ENCODE assay signal across 8 mouse cellular contexts in genomic region chr1:157506522-157506921, GRCm38 (mm10). TPM values are rescaled to one million over a fixed set of nuclear protein-coding genes. Genes with fewer than 3 reads are reported as not detected.
DNase-seq lines count a peak whose midpoint lies in the region; ATAC-seq lines count a peak whose summit lies in the region.
"Had no signal": no experiment of that assay in that cellular context is flagged by ENCODE, and none has a peak within 500 bp of the region (broad histone marks: within the 10 kb centered on the region; RNA-seq: fewer than 3 reads in every experiment).

Gene Sec16b, plus strand, starts transcription at chr1:157506728.

- no peaks in the 10 kb centered on the region for H3K27me3 ChIP-seq in intestine, embryonic 15.5 days (replicated peaks)

- H3K4me2 ChIP-seq in intestine, embryonic 15.5 days (replicated peaks): no peak within 1 kb of the TSS
- H3K4me2 ChIP-seq: neural tube, embryonic 13.5 days had no signal

- no peak within 1 kb of the TSS for H3K27ac ChIP-seq in intestine, embryonic 15.5 days
- H3K27ac ChIP-seq: neural tube, embryonic 13.5 days had no signal

- no peak for ATAC-seq in intestine, embryonic 15.5 days

- H3K9me3 ChIP-seq in intestine, embryonic 15.5 days: no peaks in the 10 kb centered on the region
- H3K9me3 ChIP-seq: neural tube, embryonic 13.5 days had no signal

- H3K9ac ChIP-seq in intestine, embryonic 15.5 days: no peak within 1 kb of the TSS
- H3K9ac ChIP-seq: neural tube, embryonic 13.5 days had no signal

- no peak within 1 kb of the TSS for H3K4me3 ChIP-seq in intestine, embryonic 15.5 days (replicated peaks)
- H3K4me3 ChIP-seq: neural tube, embryonic 13.5 days had no signal

- 29% methylated on average over 5 of the region's 5 CpGs for WGBS in intestine, embryonic 15.5 days

- 0 out of 2 replicates have a peak, but pooled peaks cover 3% of the 10 kb centered on the region for H3K4me1 ChIP-seq in intestine, embryonic 15.5 days (replicated peaks)

- no peaks in the 10 kb centered on the region for H3K36me3 ChIP-seq in intestine, embryonic 15.5 days
- H3K36me3 ChIP-seq: neural tube, embryonic 13.5 days had no signal

- DNase-seq in urinary bladder, postnatal 25 days (ENCODE audit: low spot score): peak; percentile 29
- DNase-seq in urinary bladder, adult 2 months (ENCODE audit: low spot score): no peak
- DNase-seq in fibroblast of lung, adult 2 months (ENCODE audit: low read depth): peak; percentile 87
- DNase-seq in mesoderm, embryonic 11.5 days (ENCODE audit: low read depth, low spot score): peak; percentile 67
- no peak for DNase-seq in right cerebral cortex, adult 18-20 months
- no peak for DNase-seq in testis, postnatal 10 days (ENCODE audit: low spot score)

RNA-seq across cellular contexts. Expression of gene Sec16b, which starts in this region (rescaled TPM):
- 7.1 and 9.2 TPM in 2 replicates for polyA plus RNA-seq in urinary bladder, adult 2 months (2012; rRNA removed)
- 12.1 and 12.9 TPM in 2 replicates for polyA plus RNA-seq in intestine, embryonic 15.5 days (2015; fragmentation: Nextera tagmentation; extraction: Ambion mirVana)

Comparison
In these comparisons a context has a peak if more than half of its experiments do, and no peak if none do; other contexts are left out.
1. DNase-seq: peak in urinary bladder, postnatal 25 days (single experiment), fibroblast of lung, adult 2 months (single experiment) and mesoderm, embryonic 11.5 days (single experiment); none in urinary bladder, adult 2 months (single experiment), right cerebral cortex, adult 18-20 months (single experiment) and testis, postnatal 10 days (single experiment).